Mouse (Mus musculus): ENCODE data around the gene Rnaseh2c.

DNA sequence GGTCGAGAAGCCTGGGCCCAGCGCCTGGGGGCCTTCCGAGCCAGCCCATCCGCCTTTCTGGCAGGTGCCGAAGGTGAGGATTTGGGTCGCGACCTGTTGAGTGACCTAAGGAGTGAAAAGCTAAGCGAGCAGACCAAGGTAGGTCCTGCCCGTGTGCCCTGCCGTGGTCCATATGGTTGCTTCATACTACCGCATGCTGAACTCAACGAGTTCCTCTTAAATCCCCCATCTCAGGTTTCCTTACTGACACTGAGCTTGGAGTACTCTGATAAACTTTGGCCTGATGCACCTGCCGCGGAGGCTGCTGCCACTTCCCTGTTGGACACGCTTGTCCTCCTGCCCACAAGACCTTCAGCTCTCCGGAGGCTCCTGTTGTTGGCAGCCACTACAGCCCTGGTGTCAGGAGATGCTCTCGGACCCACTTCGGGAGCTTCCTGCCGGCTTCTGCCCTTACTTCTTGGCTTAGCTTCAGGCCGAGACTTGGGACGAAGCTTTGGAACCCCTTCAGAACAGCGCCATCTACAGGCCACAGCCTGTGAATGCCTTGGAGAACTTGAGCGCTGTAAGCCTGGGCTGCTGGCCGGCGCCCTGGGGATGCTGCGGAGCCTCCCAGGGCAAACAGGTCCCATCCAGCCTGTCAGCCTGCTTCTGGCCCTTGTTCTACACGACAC is 33.1 kb upstream of the Rnaseh2c start:
- TF ChIP-seq CTCF (IDR thresholded peaks at IDR 0.05; ENCODE audit: low read depth, low read length) = peak; percentile 94
- TF ChIP-seq EP300 (IDR thresholded peaks at IDR 0.05; ENCODE audit: insufficient read depth, low read depth, low read length) = no peak
- TF ChIP-seq POLR2A (IDR thresholded peaks at IDR 0.05; ENCODE audit: insufficient read depth, low read length) = no peak
